Mouse (Mus musculus) heart, postnatal 14 days (tissue): ENCODE results near the gene Cwc22. TPM values are rescaled to one million over a fixed set of nuclear protein-coding genes. Genes with fewer than 3 reads are reported as not detected.
A peak's percentile ranks its signal among the peaks of the same experiment; 100 is the strongest.

Experiments used
- DNase-seq, 2 experiments: peaks; one replicate each; pipeline ENCODE4 v3.0.0; 2021 to 2022
- intact Hi-C: fragments of 180-260 bp; cut with DNase I; formaldehyde crosslinking; loops from one replicate; pipeline ENCODE4 v1.15.1; 2025
- long read RNA-seq, 2 experiments: library from polyadenylated mRNA; stranded (forward); transcript quantifications; one replicate each; pipeline ENCODE4 v2.0.0; 2021
- total RNA-seq, 2 experiments: library from RNA; stranded (reverse); gene quantifications; 2 replicates each; pipeline ENCODE4 v1.2.3; 2021

The Cwc22 gene
- 10 to 100 TPM; 14.9 to 17.6 TPM for total RNA-seq
- long read RNA-seq, experiment 1, partial matches to known transcripts, result 1 of 5 reads
- long read RNA-seq, experiment 1, other reads (novel, unspliced or antisense), result 1 of 5 reads
- long read RNA-seq, experiment 2, partial matches to known transcripts, result 1 of 9 reads
- long read RNA-seq, experiment 2, other reads (novel, unspliced or antisense), result 3 of 9 reads

- DNase-seq, result peak; percentile 89 to 94
- intact Hi-C loops, result no loop called here
These were observed at the start of gene Cwc22 for GRCm38 (mm10) chr2:77945596-77946485. Gene Cwc22, minus strand, starts transcription at chr2:77946375.

DNA sequence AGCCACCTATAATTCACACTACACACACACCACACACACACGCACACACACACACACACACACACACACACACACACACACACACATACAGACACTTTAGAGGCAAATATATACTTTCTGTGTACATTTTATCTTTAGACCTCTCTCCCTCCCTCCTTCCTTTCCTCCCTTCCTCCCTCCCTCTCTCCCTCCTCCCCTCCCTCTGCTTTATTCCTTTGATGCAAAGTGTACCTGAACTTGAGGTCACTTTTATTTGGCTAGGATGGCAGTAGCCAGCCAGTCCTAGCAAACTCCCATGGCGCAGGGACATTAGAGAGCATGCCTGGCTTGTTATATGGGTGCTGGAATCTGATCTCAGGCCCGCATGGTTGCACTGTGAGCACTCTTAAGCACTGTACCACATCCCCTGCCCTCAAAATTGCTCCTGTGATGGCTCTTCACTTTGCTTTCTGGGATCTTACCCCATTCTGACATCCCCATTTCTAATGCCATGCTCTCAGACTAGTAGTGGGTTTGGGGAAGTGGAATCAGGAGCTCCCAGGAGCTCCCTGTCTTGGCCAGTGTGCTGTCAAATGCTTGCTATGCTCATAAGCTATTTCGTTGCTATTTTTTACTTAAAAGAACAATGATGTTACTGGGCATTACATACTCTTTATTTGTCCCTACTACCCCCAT lies 47.7 kb upstream of the Cwc22 start:
- intact Hi-C loops, result no loop called here

DNA sequence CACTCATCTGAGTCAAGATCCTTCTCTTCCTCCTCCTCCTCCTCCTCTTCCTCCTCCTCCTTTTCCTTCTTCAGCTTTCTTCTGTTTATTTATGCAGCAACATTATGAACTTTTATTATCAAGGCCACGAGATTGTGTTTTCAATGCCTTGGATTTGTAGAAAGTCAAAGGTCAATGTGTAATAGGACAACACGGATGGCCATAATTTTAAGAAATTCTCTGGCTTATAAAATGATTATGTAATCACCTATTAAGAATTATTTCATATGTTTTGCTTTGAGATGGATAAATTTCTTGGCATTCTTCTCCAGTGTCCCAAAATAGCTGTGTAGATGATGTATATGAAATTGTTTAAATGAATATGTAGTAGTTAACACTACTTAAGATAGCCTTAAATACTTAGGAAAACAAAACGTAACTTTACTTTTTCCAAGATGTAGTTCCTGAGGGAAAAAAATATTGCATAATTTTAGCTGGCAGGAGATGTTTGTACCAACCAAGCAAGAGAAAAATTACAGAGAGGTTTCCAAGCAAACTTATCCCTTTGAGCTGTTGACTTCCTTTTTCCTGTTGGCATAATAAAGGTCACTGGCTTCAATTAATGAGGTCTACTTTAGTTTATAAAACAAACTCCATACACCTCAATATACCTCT lies 46.9 kb upstream of the Cwc22 start:
- intact Hi-C loops, result no loop called here

More for the DNA sequence above, 47.7 kb upstream of the Cwc22 start:
- no peak for DNase-seq

GRCm38 (mm10) chr2:77990820-77991219 lies 44.6 kb upstream of the Cwc22 start:
- intact Hi-C loops, result no loop called here
- DNase-seq, result no peak

More for the DNA sequence above, 46.9 kb upstream of the Cwc22 start:
- no peak for DNase-seq

GRCm38 (mm10) chr2:77990121-77990520 lies 43.9 kb upstream of the Cwc22 start:
- intact Hi-C loops, result no loop called here
- no peak for DNase-seq

- no peak for DNase-seq
- intact Hi-C loops, result loop anchor here (10.0 kb wide), 1 partner anchor 115 kb away; no protein-coding TSS in a partner anchor
These were observed 43.2 kb upstream of the Cwc22 start for GRCm38 (mm10) chr2:77989390-77989789.

DNA sequence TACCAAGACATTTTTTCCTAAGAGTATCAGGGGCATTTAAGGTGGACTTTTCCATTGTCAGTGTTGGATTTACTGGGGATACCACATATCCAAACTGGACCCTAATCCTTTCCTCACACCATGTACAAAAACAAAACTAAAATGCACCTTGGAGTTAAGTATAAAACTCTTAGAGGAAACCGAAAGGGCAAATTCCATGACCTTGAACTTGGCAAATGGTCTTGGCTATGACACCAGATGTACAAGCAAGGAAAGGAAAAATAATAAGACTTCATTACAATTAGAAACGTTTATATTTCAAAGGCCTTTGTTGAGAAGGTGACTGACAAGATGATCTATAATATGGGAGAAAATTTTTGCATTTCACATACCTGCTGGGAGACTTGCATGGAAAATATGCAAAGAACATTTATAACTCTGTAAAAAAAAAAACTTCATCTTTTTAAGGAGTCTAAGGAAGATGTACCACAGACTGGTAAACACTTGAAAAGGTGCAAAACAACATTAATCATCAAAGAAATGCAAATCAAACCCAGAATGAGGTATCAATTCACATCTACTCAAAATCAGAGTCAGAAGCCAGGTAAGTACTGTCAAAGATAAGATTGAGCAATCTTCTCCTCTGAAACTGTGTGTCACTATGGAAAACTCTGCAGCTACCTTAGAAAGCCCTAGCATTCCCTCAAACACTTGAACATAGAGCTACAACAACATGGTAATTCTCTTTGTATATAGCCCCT lies 40.0 kb upstream of the Cwc22 start:
- no peak for DNase-seq
- intact Hi-C loops, result loop anchor here (10.0 kb wide), 1 partner anchor 111 kb away; no protein-coding TSS in a partner anchor

GRCm38 (mm10) chr2:77984209-77984608 lies 38.0 kb upstream of the Cwc22 start:
- intact Hi-C loops, result loop anchor here (10.0 kb wide), 1 partner anchor 109 kb away; no protein-coding TSS in a partner anchor
- DNase-seq, result no peak

GRCm38 (mm10) chr2:77981826-77982225 lies 35.7 kb upstream of the Cwc22 start:
- no peak for DNase-seq
- intact Hi-C loops, result loop anchor here (10.0 kb wide), 1 partner anchor 107 kb away; no protein-coding TSS in a partner anchor

DNA sequence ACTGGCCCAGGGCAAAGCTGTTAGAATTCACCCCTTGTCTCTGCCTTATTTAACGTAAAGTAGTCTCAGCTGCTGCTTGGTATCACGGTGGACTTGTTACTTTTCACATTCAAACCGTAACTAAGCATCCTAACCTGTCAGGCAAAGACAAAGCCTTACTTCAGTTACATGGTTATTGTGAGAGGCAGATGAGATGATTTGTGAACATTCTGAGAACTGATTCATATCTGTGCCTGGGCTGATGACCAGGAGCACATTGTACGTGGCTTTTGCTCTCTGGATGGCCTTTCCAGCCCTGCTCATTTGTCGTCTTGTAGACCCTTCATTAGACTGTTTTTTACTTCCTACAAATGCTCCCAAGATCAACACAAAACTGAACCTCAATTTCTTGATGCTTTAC lies 34.5 kb upstream of the Cwc22 start:
- no peak for DNase-seq
- intact Hi-C loops, result loop anchor here (10.0 kb wide), 1 partner anchor 106 kb away; no protein-coding TSS in a partner anchor

- DNase-seq, result no peak
- intact Hi-C loops, result no loop called here
These were observed 33.3 kb upstream of the Cwc22 start for GRCm38 (mm10) chr2:77979519-77979918.

GRCm38 (mm10) chr2:77979081-77979480 lies 32.9 kb upstream of the Cwc22 start:
- intact Hi-C loops, result no loop called here
- DNase-seq, result no peak

- DNase-seq, result no peak
- intact Hi-C loops, result no loop called here
These were observed 32.1 kb upstream of the Cwc22 start for GRCm38 (mm10) chr2:77978256-77978655.

- intact Hi-C loops, result no loop called here
- no peak for DNase-seq
These were observed 30.2 kb upstream of the Cwc22 start for GRCm38 (mm10) chr2:77976321-77976920.

- intact Hi-C loops, result no loop called here
These were observed 29.4 kb upstream of the Cwc22 start for GRCm38 (mm10) chr2:77975606-77976005.

DNA sequence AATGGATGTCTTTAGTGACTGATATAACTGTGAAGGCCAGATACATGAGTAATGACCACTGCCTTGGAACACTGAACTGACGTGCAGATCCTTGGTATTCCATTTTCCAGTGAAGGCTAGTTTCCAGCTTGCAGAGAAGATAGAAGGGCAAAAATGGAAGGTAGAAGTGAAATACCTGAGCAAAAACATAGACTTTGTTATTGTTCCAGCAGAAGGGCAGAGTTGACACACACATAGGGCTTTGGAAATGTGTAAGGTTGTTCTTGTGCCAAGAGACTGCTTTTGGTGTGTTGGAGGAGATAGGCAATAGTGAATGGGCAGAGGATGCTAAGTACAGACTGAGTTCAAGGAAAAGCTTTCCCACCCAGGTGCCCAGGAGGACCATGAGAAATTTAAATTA lies 28.8 kb upstream of the Cwc22 start:
- intact Hi-C loops, result no loop called here
- DNase-seq, result no peak

More at GRCm38 (mm10) chr2:77975606-77976005, 29.4 kb upstream of the Cwc22 start:
- no peak for DNase-seq

GRCm38 (mm10) chr2:77974366-77974765 lies 28.2 kb upstream of the Cwc22 start:
- no peak for DNase-seq
- intact Hi-C loops, result no loop called here

DNA sequence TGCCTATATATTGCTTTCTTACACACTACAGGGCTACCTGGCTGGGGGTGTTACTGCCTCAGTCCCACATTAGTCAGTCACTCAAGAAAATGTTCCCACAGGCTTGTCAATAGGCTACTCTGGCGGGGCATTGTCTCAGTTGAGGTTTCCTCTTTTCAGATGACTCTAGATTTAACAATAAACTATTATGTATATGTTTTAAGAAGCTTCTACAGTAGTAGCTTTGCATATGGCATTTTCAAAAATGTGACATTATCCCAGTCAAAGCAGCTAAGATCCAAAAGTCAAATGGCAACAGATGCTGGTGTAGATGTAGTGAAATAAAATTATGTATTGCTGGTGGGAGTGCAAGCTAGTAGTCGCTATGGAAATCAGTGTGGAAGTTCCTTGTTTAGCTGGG lies 27.1 kb upstream of the Cwc22 start:
- intact Hi-C loops, result no loop called here
- no peak for DNase-seq

DNA sequence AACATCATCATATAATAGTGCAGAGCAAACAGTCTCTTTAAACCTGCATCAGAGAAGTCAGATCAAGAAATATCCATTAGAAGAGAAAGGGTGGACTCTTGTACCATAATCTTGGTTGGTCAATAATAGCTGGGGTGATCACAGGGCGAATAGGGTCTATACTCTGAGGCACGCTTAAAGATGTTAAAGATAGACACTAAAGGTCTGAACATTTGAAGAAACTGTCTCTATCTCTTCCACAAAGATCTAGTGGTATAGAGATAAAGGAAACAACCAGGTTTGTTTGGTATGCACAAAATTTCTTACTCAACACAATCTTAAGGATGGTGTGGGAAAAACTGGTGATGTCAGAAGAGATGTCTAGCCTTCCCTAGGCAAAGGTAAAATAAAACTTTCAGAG lies 26.4 kb upstream of the Cwc22 start:
- intact Hi-C loops, result no loop called here
- no peak for DNase-seq
